Mouse (Mus musculus): ENCODE results near the gene Ccl9. TPM values are rescaled to one million over a fixed set of nuclear protein-coding genes. Genes with fewer than 3 reads are reported as not detected.

Gene Ccl9
- total and polyA plus RNA-seq, 3 experiments, result 0.67 to 0.81 TPM; not detected in 1

DNA sequence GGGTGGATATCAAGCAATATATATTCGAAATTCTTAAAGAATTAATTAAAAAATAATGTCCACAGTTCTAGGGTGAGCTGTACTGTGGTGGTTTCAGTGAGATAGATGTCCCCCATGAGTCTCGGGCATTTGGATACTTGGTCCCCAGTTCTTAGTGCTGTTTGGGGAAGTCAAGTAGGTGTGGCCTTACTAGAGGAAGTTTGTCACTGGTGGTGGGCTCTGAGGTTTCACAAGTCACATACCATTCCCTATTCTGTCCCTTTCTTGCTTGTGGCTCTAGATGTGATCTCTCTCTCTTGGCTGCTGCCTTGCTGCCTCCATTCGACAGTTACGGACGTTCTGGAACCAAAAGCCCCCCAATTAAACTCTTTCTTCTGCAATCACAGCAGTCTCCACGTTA lies 18.0 kb downstream of the Ccl9 start:
- no peak overlapping the region for H3K9ac ChIP-seq (ENCODE audit: insufficient read depth, low read depth)
- H3K4me2 ChIP-seq (ENCODE audit: insufficient read depth, low read depth, poor library complexity, severe bottlenecking), result no peak overlapping the region
- no peak overlapping the region for H3K27ac ChIP-seq (ENCODE audit: insufficient read depth, low read depth)
- H3K4me1 ChIP-seq (ENCODE audit: control insufficient read depth in 1 of 2, insufficient read depth in 2 of 2), result peaks cover 17 to 43% of the 10 kb centered on the region in 2 experiments
- in situ Hi-C loops (cut with MboI; ENCODE audit: low pct_ligation_motif_present, low pct_unique_long_range_greater_than_20kb, low sequenced_read_pairs), result loop anchor here (5.0 to 25.0 kb wide), 3 partner anchors 72 to 377 kb away; partner anchors contain the start of genes Ddx52 and Wfdc21
- peaks cover 3% of the 10 kb centered on the region for H3K27me3 ChIP-seq (replicated peaks)
- TF ChIP-seq USF2 (conservative IDR thresholded peaks at IDR 0.05; ENCODE audit: low read depth, low read length), result no peak
- no peak for TF ChIP-seq TCF12 (IDR thresholded peaks at IDR 0.05; ENCODE audit: low read depth, low read length)
- TF ChIP-seq BHLHE40 (IDR thresholded peaks at IDR 0.05; ENCODE audit: low read depth, low read length), result no peak
- no peak for TF ChIP-seq RAD21 (IDR thresholded peaks at IDR 0.05; ENCODE audit: low read depth, low read length)
- no peak for TF ChIP-seq UBTF (IDR thresholded peaks at IDR 0.05; ENCODE audit: low read depth, low read length)
- TF ChIP-seq SMC3 (IDR thresholded peaks at IDR 0.05; ENCODE audit: low read depth, low read length), result no peak
- no peak for TF ChIP-seq MAX (IDR thresholded peaks at IDR 0.05; ENCODE audit: low read length)
- no peak for TF ChIP-seq ELF1 (IDR thresholded peaks at IDR 0.05; ENCODE audit: low read depth, low read length)
- no peak for TF ChIP-seq MAZ (IDR thresholded peaks at IDR 0.05; ENCODE audit: low read depth, low read length)
- no peak for TF ChIP-seq CHD2 (IDR thresholded peaks at IDR 0.05; ENCODE audit: low read length)
- no peak for TF ChIP-seq JUND (conservative IDR thresholded peaks at IDR 0.05; ENCODE audit: low read depth, low read length)
- no peak for TF ChIP-seq CTCF (conservative IDR thresholded peaks at IDR 0.05 in 1 of 2, IDR thresholded peaks at IDR 0.05 in 1 of 2; ENCODE audit: low read depth in 2 of 2, low read length in 2 of 2)
- no peak for TF ChIP-seq MXI1 (IDR thresholded peaks at IDR 0.05; ENCODE audit: low read depth, low read length)
- TF ChIP-seq ETS1 (conservative IDR thresholded peaks at IDR 0.05; ENCODE audit: low read depth, low read length), result no peak
- no peak for TF ChIP-seq EP300 (IDR thresholded peaks at IDR 0.05; ENCODE audit: low read length)
- no peak for TF ChIP-seq E2F4 (IDR thresholded peaks at IDR 0.05; ENCODE audit: insufficient replicate concordance, low read depth, low read length)
- no peak for TF ChIP-seq PAX5 (IDR thresholded peaks at IDR 0.05; ENCODE audit: low read length)
- no peak for TF ChIP-seq MAFK (IDR thresholded peaks at IDR 0.05; ENCODE audit: insufficient replicate concordance, low read length)
- no peak overlapping the region for H3K4me3 ChIP-seq (replicated peaks in 1 of 3; ENCODE audit: low read depth in 2 of 3, low read length in 2 of 3, poor library complexity in 1 of 3)
- no peaks in the 10 kb centered on the region for H3K79me2 ChIP-seq (replicated peaks; ENCODE audit: control insufficient read depth, extremely low read depth, insufficient read depth, poor library complexity, severe bottlenecking)
- DNase-seq (ENCODE audit: extremely low read depth), result no peak
- dilution Hi-C loops (cut with MboI; ENCODE audit: extremely low pct_ligation_motif_present, extremely low pct_unique_long_range_greater_than_20kb, low sequenced_read_pairs), result no loop called here
- H3K36me3 ChIP-seq (replicated peaks in 1 of 2; ENCODE audit: control insufficient read depth in 1 of 2, insufficient read depth in 1 of 2, low read length in 1 of 2), result no peaks in the 10 kb centered on the region
- no peaks in the 10 kb centered on the region for H3K9me3 ChIP-seq (replicated peaks; ENCODE audit: low read length)

DNA sequence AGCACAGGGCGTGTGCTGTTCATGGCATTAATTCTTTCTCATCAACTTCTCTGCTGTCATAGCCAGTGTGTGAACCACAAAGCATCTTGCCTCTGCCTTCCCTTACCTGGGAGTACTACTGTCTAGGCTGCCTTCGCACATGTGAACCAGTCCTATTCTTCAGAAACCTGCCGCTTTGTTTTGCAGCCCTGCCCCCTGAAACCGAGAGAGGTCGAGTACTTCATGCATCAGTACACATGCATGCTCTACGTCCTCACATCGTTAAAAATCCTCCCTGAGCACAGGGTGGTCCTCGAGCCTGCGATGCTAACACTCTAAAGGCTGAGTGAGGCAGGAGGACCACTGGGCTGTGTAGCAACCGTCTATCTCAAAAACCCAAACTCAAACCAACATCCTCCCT lies 21.4 kb downstream of the Ccl9 start:
- H3K9me3 ChIP-seq (replicated peaks; ENCODE audit: low read length), result peaks cover 4% of the 10 kb centered on the region
- 0 out of 2 replicates have a peak overlapping the region, but pooled peaks have one; percentile 6 for H3K4me2 ChIP-seq (ENCODE audit: insufficient read depth, low read depth, poor library complexity, severe bottlenecking)
- no peak for DNase-seq (ENCODE audit: extremely low read depth)
- H3K36me3 ChIP-seq (replicated peaks in 1 of 2; ENCODE audit: control insufficient read depth in 1 of 2, insufficient read depth in 1 of 2, low read length in 1 of 2), result no peaks in the 10 kb centered on the region
- no peak overlapping the region for H3K4me3 ChIP-seq (replicated peaks in 1 of 3; ENCODE audit: low read depth in 2 of 3, low read length in 2 of 3, poor library complexity in 1 of 3)
- peaks cover 17 to 34% of the 10 kb centered on the region in 2 experiments for H3K4me1 ChIP-seq (ENCODE audit: control insufficient read depth in 1 of 2, insufficient read depth in 2 of 2)
- H3K27ac ChIP-seq (ENCODE audit: insufficient read depth, low read depth), result no peak overlapping the region
- in situ Hi-C loops (cut with MboI; ENCODE audit: low pct_ligation_motif_present, low pct_unique_long_range_greater_than_20kb, low sequenced_read_pairs), result loop anchor here (25.0 kb wide), 1 partner anchor 380 kb away; the partner anchor contains the start of gene Ddx52
- peaks cover 3% of the 10 kb centered on the region for H3K27me3 ChIP-seq (replicated peaks)
- H3K79me2 ChIP-seq (replicated peaks; ENCODE audit: control insufficient read depth, extremely low read depth, insufficient read depth, poor library complexity, severe bottlenecking), result no peaks in the 10 kb centered on the region
- no peak overlapping the region for H3K9ac ChIP-seq (ENCODE audit: insufficient read depth, low read depth)
- dilution Hi-C loops (cut with MboI; ENCODE audit: extremely low pct_ligation_motif_present, extremely low pct_unique_long_range_greater_than_20kb, low sequenced_read_pairs), result no loop called here
- TF ChIP-seq CHD1 (IDR thresholded peaks at IDR 0.05; ENCODE audit: low read depth, low read length), result no peak
- no peak for TF ChIP-seq GABPA (IDR thresholded peaks at IDR 0.05; ENCODE audit: insufficient replicate concordance, low read depth, low read length)
- TF ChIP-seq MXI1 (IDR thresholded peaks at IDR 0.05; ENCODE audit: low read depth, low read length), result peak; percentile 90
- TF ChIP-seq RAD21 (IDR thresholded peaks at IDR 0.05; ENCODE audit: low read depth, low read length), result peak; percentile 5; the same call in 1 of the 2 replicates
- no peak for TF ChIP-seq HCFC1 (IDR thresholded peaks at IDR 0.05; ENCODE audit: low read depth, low read length)
- no peak for TF ChIP-seq MAZ (IDR thresholded peaks at IDR 0.05; ENCODE audit: low read depth, low read length)
- TF ChIP-seq RCOR1 (conservative IDR thresholded peaks at IDR 0.05; ENCODE audit: low read depth, low read length), result no peak
- no peak for TF ChIP-seq JUND (conservative IDR thresholded peaks at IDR 0.05; ENCODE audit: low read depth, low read length)
- no peak for TF ChIP-seq MAFK (IDR thresholded peaks at IDR 0.05; ENCODE audit: insufficient replicate concordance, low read length)
- TF ChIP-seq SMC3 (IDR thresholded peaks at IDR 0.05; ENCODE audit: low read depth, low read length), result peak; percentile 21; the same call in 1 of the 2 replicates
- TF ChIP-seq NELFE (IDR thresholded peaks at IDR 0.05; ENCODE audit: low read depth, low read length), result no peak
- peak; percentile 54; the same call in 1 of the 2 replicates for TF ChIP-seq MYC (IDR thresholded peaks at IDR 0.05; ENCODE audit: low read depth, low read length)
- no peak for TF ChIP-seq POLR2AphosphoS2 (IDR thresholded peaks at IDR 0.05; ENCODE audit: low read depth, low read length)
- TF ChIP-seq USF1 (IDR thresholded peaks at IDR 0.05; ENCODE audit: low read depth, low read length), result no peak
- no peak for TF ChIP-seq MEF2A (IDR thresholded peaks at IDR 0.05; ENCODE audit: borderline replicate concordance, low read depth, low read length)
- TF ChIP-seq NRF1 (IDR thresholded peaks at IDR 0.05; ENCODE audit: low read depth, low read length), result no peak
- TF ChIP-seq ZC3H11A (IDR thresholded peaks at IDR 0.05; ENCODE audit: low read depth, low read length), result no peak
- no peak for TF ChIP-seq UBTF (IDR thresholded peaks at IDR 0.05; ENCODE audit: low read depth, low read length)
- TF ChIP-seq CHD2 (IDR thresholded peaks at IDR 0.05; ENCODE audit: low read length), result no peak
- TF ChIP-seq BHLHE40 (IDR thresholded peaks at IDR 0.05; ENCODE audit: low read depth, low read length), result peak; percentile 61
- TF ChIP-seq IRF4 (IDR thresholded peaks at IDR 0.05; ENCODE audit: low read depth, low read length), result 0 out of 2 replicates have a peak, but pooled peaks have one; percentile 46
- TF ChIP-seq MAX (IDR thresholded peaks at IDR 0.05; ENCODE audit: low read length), result peak; percentile 82
- TF ChIP-seq EP300 (IDR thresholded peaks at IDR 0.05; ENCODE audit: low read length), result no peak
- TF ChIP-seq SIN3A (IDR thresholded peaks at IDR 0.05; ENCODE audit: low read length), result no peak
